Mouse (Mus musculus) megakaryocyte, embryonic 14.5 days (primary cell): ENCODE results near the gene Ifna1. TPM values are rescaled to one million over a fixed set of nuclear protein-coding genes. Genes with fewer than 3 reads are reported as not detected.
"Not testable (repeated sequence)": the region's sequence is repeated elsewhere in the genome, so short reads cannot be mapped to it uniquely, and the experiment has no call there.

Experiments used
- H3K27me3 ChIP-seq: replicated peaks from 2 replicates; pipeline ENCODE3; 2012; ENCODE audit warnings: inconsistent platforms
- H3K36me3 ChIP-seq: replicated peaks from 2 replicates; pipeline ENCODE3; 2012; ENCODE audit warnings: low read length, inconsistent platforms, mixed read lengths
- H3K4me1 ChIP-seq: 2 replicates; pipeline ENCODE4 v1.6.1; 2012; ENCODE audit warnings: inconsistent platforms
- H3K4me3 ChIP-seq: replicated peaks from 2 replicates; pipeline ENCODE3; 2012; ENCODE audit warnings: moderate library complexity, mild to moderate bottlenecking, inconsistent platforms
- H3K9me3 ChIP-seq: 2 replicates; pipeline ENCODE4 v1.6.1; 2012; ENCODE audit warnings: inconsistent platforms
- FLI1 ChIP-seq: IDR thresholded peaks from 2 replicates; pipeline ENCODE4 v1.6.1; 2012; ENCODE audit warnings: low read length, inconsistent platforms, mixed read lengths
- GATA1 ChIP-seq: IDR thresholded peaks from 3 replicates; pipeline ENCODE4 v1.6.1; 2012; ENCODE audit warnings: mixed read lengths, low read length, inconsistent platforms, borderline replicate concordance
- polyA plus RNA-seq: library from polyadenylated mRNA; stranded (reverse); fragments of >175 nt; gene quantifications from 2 replicates; pipeline ENCODE4 v1.2.3, GENCODE M21; 2012; ENCODE audit warnings: low replicate concordance; ENCODE audit not compliant: insufficient read depth

Ifna1 gene
- not detected in 2 replicates for polyA plus RNA-seq

GRCm38 (mm10) chr4:88849698-88850097 is at the start of gene Ifna1:
TSS of gene Ifna1 (plus strand) at chr4:88850087.
- Histone ChIP-seq H3K36me3 (no peaks in the 10 kb centered on the region), H3K9me3 (no peaks in the 10 kb centered on the region), H3K4me3 (no peak within 1 kb of the TSS), H3K4me1 (no peaks in the 10 kb centered on the region), H3K27me3 (peaks cover 8% of the 10 kb centered on the region)
- TF ChIP-seq FLI1 = no peak
- no peak for TF ChIP-seq GATA1

- H3K4me1 ChIP-seq, H3K27me3 ChIP-seq, H3K36me3 ChIP-seq, H3K9me3 ChIP-seq, H3K4me3 ChIP-seq: not testable (repeated sequence)
Observed at GRCm38 (mm10) chr4:88802954-88803353, 46.9 kb upstream of the Ifna1 start, which contains the start of gene Gm13287. TSS of gene Gm13287 (plus strand) at chr4:88803254.

- not testable (repeated sequence) for H3K27me3 ChIP-seq, H3K9me3 ChIP-seq, H3K4me1 ChIP-seq, H3K36me3 ChIP-seq, H3K4me3 ChIP-seq
Observed at GRCm38 (mm10) chr4:88805231-88805630, 44.7 kb upstream of the Ifna1 start, which contains the start of gene Gm13288. TSS of gene Gm13288 (plus strand) at chr4:88805531.

- not testable (repeated sequence) for H3K4me1 ChIP-seq, H3K36me3 ChIP-seq, H3K4me3 ChIP-seq, H3K27me3 ChIP-seq, H3K9me3 ChIP-seq
Observed at GRCm38 (mm10) chr4:88805761-88806160, 44.1 kb upstream of the Ifna1 start.

GRCm38 (mm10) chr4:88815928-88816327 is 34.0 kb upstream of the Ifna1 start, which contains the start of gene Ifna7:
TSS of gene Ifna7 (plus strand) at chr4:88816228.
- Histone ChIP-seq H3K27me3 (peaks cover 2% of the 10 kb centered on the region), H3K9me3 (peaks cover 7% of the 10 kb centered on the region), H3K4me1 (no peaks in the 10 kb centered on the region), H3K4me3 (no peak within 1 kb of the TSS), H3K36me3 (no peaks in the 10 kb centered on the region)
- no peak for TF ChIP-seq FLI1
- no peak for TF ChIP-seq GATA1

GRCm38 (mm10) chr4:88819659-88820058 is 30.2 kb upstream of the Ifna1 start, which contains the start of gene Ifna11:
TSS of gene Ifna11 (plus strand) at chr4:88819959.
- no peak within 1 kb of the TSS for H3K4me3 ChIP-seq
- TF ChIP-seq FLI1 (no peak), GATA1 (no peak)
- peaks cover 2% of the 10 kb centered on the region for H3K27me3 ChIP-seq
- H3K9me3 ChIP-seq = no peaks in the 10 kb centered on the region
- H3K4me1 ChIP-seq = 0 out of 2 replicates have a peak, but pooled peaks cover 3% of the 10 kb centered on the region
- no peaks in the 10 kb centered on the region for H3K36me3 ChIP-seq

- H3K4me3 ChIP-seq = no peak overlapping the region
- H3K27me3 ChIP-seq = peaks cover 2% of the 10 kb centered on the region
- 0 out of 2 replicates have a peak, but pooled peaks cover 3% of the 10 kb centered on the region for H3K4me1 ChIP-seq
- TF ChIP-seq GATA1 (no peak), FLI1 (no peak)
- no peaks in the 10 kb centered on the region for H3K9me3 ChIP-seq
- no peaks in the 10 kb centered on the region for H3K36me3 ChIP-seq
Observed at GRCm38 (mm10) chr4:88822995-88823394, 26.9 kb upstream of the Ifna1 start.

GRCm38 (mm10) chr4:88827116-88827515 is 22.8 kb upstream of the Ifna1 start, which contains the start of gene Ifna6:
TSS of gene Ifna6 (plus strand) at chr4:88827416.
- H3K9me3 ChIP-seq, H3K36me3 ChIP-seq, H3K27me3 ChIP-seq, H3K4me3 ChIP-seq: not testable (repeated sequence)
- peaks cover 13% of the 10 kb centered on the region for H3K4me1 ChIP-seq

- Histone ChIP-seq H3K4me3 (no peak overlapping the region), H3K36me3 (no peaks in the 10 kb centered on the region), H3K4me1 (peaks cover 11% of the 10 kb centered on the region), H3K9me3 (no peaks in the 10 kb centered on the region), H3K27me3 (no peaks in the 10 kb centered on the region)
- TF ChIP-seq FLI1 (no peak), GATA1 (no peak)
Observed at GRCm38 (mm10) chr4:88830523-88830922, 19.4 kb upstream of the Ifna1 start.

- not testable (repeated sequence) for H3K4me1 ChIP-seq, H3K4me3 ChIP-seq, H3K27me3 ChIP-seq, H3K36me3 ChIP-seq, H3K9me3 ChIP-seq
Observed at GRCm38 (mm10) chr4:88835225-88835624, 14.7 kb upstream of the Ifna1 start, which contains the start of gene Ifna5. TSS of gene Ifna5 (plus strand) at chr4:88835525.

GRCm38 (mm10) chr4:88838828-88839227 is 11.1 kb upstream of the Ifna1 start:
- peaks cover 4% of the 10 kb centered on the region; the same call in 1 of the 2 replicates for H3K4me1 ChIP-seq
- H3K36me3 ChIP-seq = no peaks in the 10 kb centered on the region
- H3K27me3 ChIP-seq = peaks cover 7% of the 10 kb centered on the region
- no peaks in the 10 kb centered on the region for H3K9me3 ChIP-seq
- no peak overlapping the region for H3K4me3 ChIP-seq
- TF ChIP-seq FLI1 (no peak), GATA1 (no peak)
